Mouse (Mus musculus): ENCODE results near the gene Hadhb. TPM values are rescaled to one million over a fixed set of nuclear protein-coding genes. Genes with fewer than 3 reads are reported as not detected.

Hadhb gene
- polyA plus RNA-seq, 1 experiment from 2014 or later: 120 TPM

- peaks cover 38% of the 10 kb centered on the region for H3K4me1 ChIP-seq
- peak overlapping the region; percentile 63 for H3K4me3 ChIP-seq
- no peaks in the 10 kb centered on the region for H3K9me3 ChIP-seq (replicated peaks)
- DNase-seq (ENCODE audit: low spot score): peak; percentile 89
- peak overlapping the region; percentile 79 for H3K27ac ChIP-seq
- H3K27me3 ChIP-seq (ENCODE audit: low read depth, poor library complexity, severe bottlenecking): peaks cover 79% of the 10 kb centered on the region
- WGBS: under 1% methylated on average over 101 of the region's 103 CpGs
- peaks cover 28% of the 10 kb centered on the region for H3K36me3 ChIP-seq
Measured at GRCm38 (mm10) chr5:30113881-30114760, 40.9 kb upstream of the Hadhb start.

DNA sequence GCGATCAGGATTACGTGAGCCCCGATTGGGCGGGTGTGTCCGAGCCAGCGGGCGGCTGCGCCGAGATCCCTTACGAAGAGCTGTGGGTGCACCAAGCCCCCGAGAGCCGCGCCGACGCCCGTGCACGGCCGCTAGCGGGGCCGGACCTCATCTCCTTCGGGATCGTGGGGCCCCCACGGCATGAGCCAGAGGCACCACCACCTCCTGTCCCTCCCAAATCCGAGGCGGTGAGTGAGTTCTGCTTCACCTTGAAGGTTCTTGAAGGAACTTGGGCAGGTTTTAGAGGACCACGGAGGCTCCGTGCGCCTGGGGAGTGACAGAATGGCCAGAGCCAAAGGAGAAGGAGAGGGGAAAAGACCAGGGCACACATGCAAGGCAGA, 40.3 kb upstream of the Hadhb start:
- Histone ChIP-seq H3K4me3 (peak overlapping the region; percentile 63), H3K9me3 (replicated peaks) (no peaks in the 10 kb centered on the region), H3K27me3 (ENCODE audit: low read depth, poor library complexity, severe bottlenecking) (peaks cover 72% of the 10 kb centered on the region), H3K27ac (peak overlapping the region; percentile 79), H3K4me1 (peaks cover 37% of the 10 kb centered on the region), H3K36me3 (peaks cover 35% of the 10 kb centered on the region)
- DNase-seq (ENCODE audit: low spot score): no peak
- 1% methylated on average over 28 of the region's 28 CpGs for WGBS

DNA sequence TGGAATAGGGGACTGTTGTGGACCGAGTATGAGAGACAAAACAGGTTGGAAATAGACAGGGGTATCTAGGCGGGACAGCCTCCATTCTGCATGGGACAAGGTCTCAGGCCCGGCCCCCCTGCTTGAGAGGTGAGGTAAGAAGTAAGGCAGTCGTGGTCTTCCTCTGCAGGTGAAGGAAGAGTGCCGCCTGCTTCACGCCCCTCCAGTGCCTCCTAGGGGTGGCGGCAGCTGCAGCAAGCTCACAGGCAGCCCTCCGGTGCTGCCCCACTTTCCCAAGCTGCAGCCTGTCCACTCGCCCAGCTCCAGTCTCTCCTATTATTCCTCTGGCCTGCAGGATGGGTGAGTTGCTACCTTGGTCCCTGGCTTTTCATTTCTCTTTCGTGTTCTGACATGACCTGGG, 39.3 kb upstream of the Hadhb start:
- Histone ChIP-seq H3K9me3 (replicated peaks) (no peaks in the 10 kb centered on the region), H3K4me3 (no peak overlapping the region), H3K36me3 (peaks cover 44% of the 10 kb centered on the region), H3K4me1 (peaks cover 27% of the 10 kb centered on the region), H3K27ac (no peak overlapping the region), H3K27me3 (ENCODE audit: low read depth, poor library complexity, severe bottlenecking) (peaks cover 63% of the 10 kb centered on the region)
- DNase-seq (ENCODE audit: low spot score): peak; percentile 41
- 18% methylated on average over 10 of the region's 10 CpGs for WGBS

GRCm38 (mm10) chr5:30118018-30118417, 37.0 kb upstream of the Hadhb start:
- Histone ChIP-seq H3K27ac (no peak overlapping the region), H3K4me3 (no peak overlapping the region), H3K9me3 (replicated peaks) (no peaks in the 10 kb centered on the region), H3K4me1 (peaks cover 16% of the 10 kb centered on the region), H3K27me3 (ENCODE audit: low read depth, poor library complexity, severe bottlenecking) (peaks cover 40% of the 10 kb centered on the region), H3K36me3 (peaks cover 67% of the 10 kb centered on the region)
- WGBS: 90% methylated on average over 1 of the region's 1 CpGs
- no peak for DNase-seq (ENCODE audit: low spot score)

DNA sequence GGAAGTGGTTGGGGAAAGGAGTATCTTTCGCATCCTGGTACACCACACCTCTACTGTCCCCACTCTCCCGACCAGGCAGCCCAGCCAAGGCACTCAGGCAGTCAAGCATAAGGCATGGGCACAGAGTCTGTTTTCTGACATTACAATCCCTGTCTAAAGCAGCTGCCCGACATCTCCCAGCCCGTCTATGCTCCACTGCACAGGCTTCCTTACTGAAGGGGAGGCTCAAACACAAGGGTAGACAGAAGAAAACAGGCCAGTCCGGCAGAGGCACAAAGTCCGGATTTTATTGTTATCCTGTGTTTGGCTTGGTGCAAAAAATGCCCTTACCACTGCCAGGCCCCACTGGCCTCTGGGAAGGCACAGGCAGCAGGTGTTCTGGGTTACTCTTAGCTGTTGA, 35.9 kb upstream of the Hadhb start:
- H3K9me3 ChIP-seq (replicated peaks): no peaks in the 10 kb centered on the region
- H3K4me1 ChIP-seq: peaks cover 9% of the 10 kb centered on the region
- no peak overlapping the region for H3K27ac ChIP-seq
- peaks cover 79% of the 10 kb centered on the region for H3K36me3 ChIP-seq
- WGBS: 92% methylated on average over 6 of the region's 6 CpGs
- peaks cover 28% of the 10 kb centered on the region for H3K27me3 ChIP-seq (ENCODE audit: low read depth, poor library complexity, severe bottlenecking)
- no peak for DNase-seq (ENCODE audit: low spot score)
- H3K4me3 ChIP-seq: no peak overlapping the region

DNA sequence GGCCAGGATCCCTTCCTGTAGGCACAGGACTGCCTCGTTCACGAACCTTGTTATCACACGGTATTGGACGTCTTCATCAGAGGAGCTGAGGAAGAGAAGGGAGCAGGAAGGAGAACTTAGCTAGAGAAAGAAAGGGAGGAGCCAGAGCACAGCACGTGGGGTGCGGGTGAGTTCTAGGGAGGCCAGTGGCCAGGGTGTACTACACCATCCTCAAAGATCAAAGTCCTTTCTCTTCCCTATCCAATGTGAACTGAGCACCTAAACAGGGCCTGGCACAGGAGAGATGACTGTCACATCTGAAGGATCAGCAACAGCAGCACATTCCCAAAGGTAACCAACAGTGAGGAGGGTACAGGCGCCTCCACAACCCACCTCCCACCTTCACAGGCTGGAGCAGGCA, 34.9 kb upstream of the Hadhb start:
- Histone ChIP-seq H3K27ac (no peak overlapping the region), H3K27me3 (ENCODE audit: low read depth, poor library complexity, severe bottlenecking) (peaks cover 19% of the 10 kb centered on the region), H3K4me3 (no peak overlapping the region), H3K4me1 (no peaks in the 10 kb centered on the region), H3K9me3 (replicated peaks) (no peaks in the 10 kb centered on the region), H3K36me3 (peaks cover 88% of the 10 kb centered on the region)
- WGBS: 94% methylated on average over 7 of the region's 7 CpGs
- DNase-seq (ENCODE audit: low spot score): no peak

GRCm38 (mm10) chr5:30122481-30122880, 32.6 kb upstream of the Hadhb start:
- Histone ChIP-seq H3K4me3 (no peak overlapping the region), H3K4me1 (no peaks in the 10 kb centered on the region), H3K27me3 (ENCODE audit: low read depth, poor library complexity, severe bottlenecking) (no peaks in the 10 kb centered on the region), H3K36me3 (peaks cover 98% of the 10 kb centered on the region), H3K9me3 (replicated peaks) (no peaks in the 10 kb centered on the region), H3K27ac (no peak overlapping the region)
- DNase-seq (ENCODE audit: low spot score): no peak
- 91% methylated on average over 6 of the region's 6 CpGs for WGBS

DNA sequence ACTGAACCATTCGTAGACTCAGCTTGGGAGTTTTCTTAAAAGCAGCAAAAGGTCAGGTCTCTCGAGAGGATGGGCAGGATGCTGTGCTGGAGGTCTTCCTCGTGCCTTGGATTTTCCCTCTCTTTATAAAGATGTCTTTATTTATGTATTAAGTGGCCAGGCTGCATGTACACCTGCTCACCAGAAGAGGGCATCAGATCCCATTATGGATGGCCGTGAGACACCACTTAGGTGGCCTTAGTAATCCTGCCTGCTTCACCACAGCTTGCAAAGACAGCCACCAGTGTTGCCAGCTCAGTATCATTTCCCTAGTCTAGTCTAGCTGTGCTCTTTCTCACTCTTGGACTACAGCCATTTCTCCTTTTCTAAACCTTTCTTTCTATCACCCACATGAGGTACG, 29.5 kb upstream of the Hadhb start:
- peaks cover 97% of the 10 kb centered on the region for H3K36me3 ChIP-seq
- H3K27me3 ChIP-seq (ENCODE audit: low read depth, poor library complexity, severe bottlenecking): no peaks in the 10 kb centered on the region
- H3K27ac ChIP-seq: no peak overlapping the region
- H3K4me1 ChIP-seq: no peaks in the 10 kb centered on the region
- DNase-seq (ENCODE audit: low spot score): peak; percentile 44
- no peak overlapping the region for H3K4me3 ChIP-seq
- 62% methylated on average over 5 of the region's 5 CpGs for whole genome bisulfite sequencing
- no peaks in the 10 kb centered on the region for H3K9me3 ChIP-seq (replicated peaks)

DNA sequence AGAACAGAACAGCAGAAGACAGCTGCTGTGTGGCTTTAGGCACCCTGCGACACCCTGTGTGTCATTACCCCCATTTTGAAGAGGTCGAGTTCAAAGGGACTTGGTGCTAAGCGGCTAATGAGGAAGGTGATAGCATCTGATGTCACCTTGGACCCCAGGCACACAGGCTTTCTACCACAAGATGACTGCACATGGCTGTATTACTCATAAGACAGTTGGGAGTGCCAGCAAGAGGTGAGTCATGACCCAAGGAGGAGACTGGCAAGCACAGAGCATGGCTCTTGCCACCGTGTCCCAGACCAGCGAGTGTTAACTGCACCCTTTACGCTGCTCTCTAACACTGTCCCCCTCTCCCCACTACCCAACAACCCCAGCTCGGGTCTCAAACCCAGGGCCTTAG, 28.3 kb upstream of the Hadhb start:
- Histone ChIP-seq H3K27ac (no peak overlapping the region), H3K36me3 (peaks cover 92% of the 10 kb centered on the region), H3K27me3 (ENCODE audit: low read depth, poor library complexity, severe bottlenecking) (no peaks in the 10 kb centered on the region), H3K9me3 (replicated peaks) (no peaks in the 10 kb centered on the region), H3K4me1 (no peaks in the 10 kb centered on the region), H3K4me3 (no peak overlapping the region)
- WGBS: 83% methylated on average over 7 of the region's 7 CpGs
- DNase-seq (ENCODE audit: low spot score): no peak

DNA sequence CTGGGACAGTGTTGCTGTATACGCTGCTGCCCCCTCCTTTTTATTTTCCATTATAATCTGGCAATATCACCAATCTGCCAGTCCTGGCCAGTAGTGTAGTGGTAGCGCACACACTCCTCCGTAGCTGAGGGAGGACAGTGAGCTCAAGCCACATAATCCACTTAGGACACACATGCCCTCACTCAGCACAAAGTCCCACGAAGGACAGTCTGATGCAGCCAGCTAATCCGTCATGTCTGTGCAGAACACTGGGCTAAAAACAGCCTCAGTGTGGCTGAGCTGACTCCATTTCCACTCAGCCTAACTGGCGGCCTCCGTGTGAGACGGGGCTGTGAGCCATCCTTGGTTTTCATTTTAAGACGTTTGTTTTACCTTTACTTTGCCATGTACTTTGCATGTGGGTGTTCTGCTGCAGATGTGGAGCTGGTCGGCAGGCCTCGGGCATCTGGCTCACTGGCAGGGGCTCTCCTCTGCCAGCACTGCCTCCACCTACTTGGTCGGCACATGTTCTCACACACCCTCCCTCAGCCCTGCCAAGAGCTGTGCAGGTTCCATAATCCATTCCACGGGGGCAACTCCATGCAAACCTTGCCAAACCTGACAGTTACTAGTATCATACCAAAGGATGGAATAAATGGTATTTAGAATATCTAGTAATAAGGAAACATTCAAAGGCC, 27.0 kb upstream of the Hadhb start:
- 94% methylated on average over 13 of the region's 13 CpGs for WGBS
- Histone ChIP-seq H3K9me3 (replicated peaks) (no peaks in the 10 kb centered on the region), H3K4me1 (no peaks in the 10 kb centered on the region), H3K27ac (no peak overlapping the region), H3K36me3 (peaks cover 91% of the 10 kb centered on the region), H3K27me3 (ENCODE audit: low read depth, poor library complexity, severe bottlenecking) (no peaks in the 10 kb centered on the region), H3K4me3 (no peak overlapping the region)
- no peak for DNase-seq (ENCODE audit: low spot score)

DNA sequence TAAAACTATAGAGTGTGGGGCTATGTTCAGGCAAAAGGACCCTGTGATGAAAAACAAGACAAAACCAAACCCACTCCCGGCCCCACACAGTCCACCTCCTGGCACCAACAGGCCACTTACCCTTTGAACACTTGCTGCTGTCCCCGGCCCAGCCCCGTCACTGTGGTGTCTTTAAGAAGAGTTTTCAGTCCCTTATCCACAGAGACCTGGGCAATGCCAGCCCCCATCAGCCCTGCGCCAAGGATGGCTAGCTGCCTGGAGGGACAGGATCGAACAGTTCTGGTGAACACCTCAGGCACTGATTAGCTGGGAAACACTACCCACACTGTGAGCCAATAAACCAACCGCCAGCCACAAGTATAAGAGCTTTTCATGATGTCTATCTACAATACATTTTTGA, 26.4 kb upstream of the Hadhb start:
- H3K36me3 ChIP-seq: peaks cover 91% of the 10 kb centered on the region
- 95% methylated on average over 6 of the region's 6 CpGs for WGBS
- H3K4me3 ChIP-seq: no peak overlapping the region
- no peaks in the 10 kb centered on the region for H3K9me3 ChIP-seq (replicated peaks)
- H3K27me3 ChIP-seq (ENCODE audit: low read depth, poor library complexity, severe bottlenecking): no peaks in the 10 kb centered on the region
- no peaks in the 10 kb centered on the region for H3K4me1 ChIP-seq
- no peak overlapping the region for H3K27ac ChIP-seq
- DNase-seq (ENCODE audit: low spot score): no peak

DNA sequence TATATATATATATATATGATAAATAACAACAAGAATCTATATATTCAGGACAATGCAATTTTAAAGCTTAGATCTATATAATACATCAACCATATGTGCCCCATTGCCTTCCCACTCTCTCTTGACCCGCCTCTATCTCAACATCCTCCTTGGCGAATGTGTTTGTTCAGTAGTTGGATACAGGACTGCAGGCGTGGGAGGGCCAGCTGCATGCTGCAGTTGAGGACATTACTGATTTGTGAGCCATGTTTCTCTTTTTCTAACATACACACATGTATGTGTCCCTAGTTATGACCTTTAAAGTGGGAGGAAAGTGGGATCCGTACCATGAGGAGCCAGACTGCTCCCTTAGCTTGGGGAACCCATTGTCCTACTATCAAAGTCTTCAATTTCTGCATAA, 23.8 kb upstream of the Hadhb start:
- Histone ChIP-seq H3K36me3 (peaks cover 90% of the 10 kb centered on the region), H3K27ac (no peak overlapping the region), H3K4me3 (no peak overlapping the region), H3K4me1 (no peaks in the 10 kb centered on the region), H3K9me3 (replicated peaks) (no peaks in the 10 kb centered on the region), H3K27me3 (ENCODE audit: low read depth, poor library complexity, severe bottlenecking) (no peaks in the 10 kb centered on the region)
- no peak for DNase-seq (ENCODE audit: low spot score)
- WGBS: 88% methylated on average over 4 of the region's 4 CpGs

- WGBS: 97% methylated on average over 2 of the region's 2 CpGs
- DNase-seq (ENCODE audit: low spot score): no peak
- no peak overlapping the region for H3K4me3 ChIP-seq
- H3K27me3 ChIP-seq (ENCODE audit: low read depth, poor library complexity, severe bottlenecking): no peaks in the 10 kb centered on the region
- no peaks in the 10 kb centered on the region for H3K4me1 ChIP-seq
- H3K9me3 ChIP-seq (replicated peaks): no peaks in the 10 kb centered on the region
- peaks cover 87% of the 10 kb centered on the region for H3K36me3 ChIP-seq
- no peak overlapping the region for H3K27ac ChIP-seq
Measured at GRCm38 (mm10) chr5:30132173-30132572, 22.9 kb upstream of the Hadhb start.

Measured in limb, embryonic 10.5 days (tissue).